Mouse (Mus musculus) bone marrow, adult 2 months (tissue): ENCODE data around the gene Txnrd1.

Experiments
- CTCF ChIP-seq: fragments of 200-500 bp; IDR thresholded peaks from 2 replicates; pipeline ENCODE4 v1.5.1; 2011; ENCODE audit warnings: low read length, control low read depth; ENCODE audit not compliant: control insufficient read depth, insufficient read depth
- POLR2A ChIP-seq: fragments of 200-500 bp; IDR thresholded peaks from 2 replicates; pipeline ENCODE4 v1.6.1; 2011; ENCODE audit warnings: low read depth, mild to moderate bottlenecking, control low read depth, low read length, borderline replicate concordance; ENCODE audit not compliant: control insufficient read depth

GRCm38 (mm10) chr10:82816441-82816840, 17.3 kb upstream of the Txnrd1 start:
- TF ChIP-seq POLR2A (no peak), CTCF (no peak)
